Mouse (Mus musculus): Measurements from ENCODE around the gene Lsp1. TPM values are rescaled to one million over a fixed set of nuclear protein-coding genes. Genes with fewer than 3 reads are reported as not detected.

Gene Lsp1
- polyA plus RNA-seq, 1 experiment from 2014 or later = 13.1 TPM

- Histone ChIP-seq H3K36me3 (ENCODE audit: control insufficient read depth, insufficient read depth, low read length) (no peaks in the 10 kb centered on the region), H3K4me1 (ENCODE audit: control insufficient read depth, insufficient read depth, low read length) (peaks cover 7% of the 10 kb centered on the region; the same call in 1 of the 2 replicates), H3K9ac (ENCODE audit: low read length) (no peak overlapping the region), H3K4me3 (ENCODE audit: low read depth, low read length) (no peak overlapping the region), H3K9me3 (ENCODE audit: control insufficient read depth, low read length) (no peaks in the 10 kb centered on the region), H3K4me2 (no peak overlapping the region), H3K27ac (ENCODE audit: low read depth, low read length) (no peak overlapping the region; the same call in 1 of the 2 replicates), H3K27me3 (ENCODE audit: control insufficient read depth, insufficient read depth, low read length) (no peaks in the 10 kb centered on the region)
- peak; percentile 51 for DNase-seq (ENCODE audit: low spot score, missing footprints)
- WGBS = 61% methylated on average over 2 of the region's 2 CpGs
- ATAC-seq (ENCODE audit: low FRiP score) = no peak
These were observed 5.4 kb upstream of the Lsp1 start for GRCm38 (mm10) chr7:142455251-142455650.

- Histone ChIP-seq H3K9me3 (ENCODE audit: control insufficient read depth, low read length) (no peaks in the 10 kb centered on the region), H3K4me1 (ENCODE audit: control insufficient read depth, insufficient read depth, low read length) (peaks cover 7% of the 10 kb centered on the region; the same call in 1 of the 2 replicates), H3K27me3 (ENCODE audit: control insufficient read depth, insufficient read depth, low read length) (no peaks in the 10 kb centered on the region), H3K4me3 (ENCODE audit: low read depth, low read length) (no peak overlapping the region), H3K9ac (ENCODE audit: low read length) (no peak overlapping the region), H3K27ac (ENCODE audit: low read depth, low read length) (no peak overlapping the region), H3K36me3 (ENCODE audit: control insufficient read depth, insufficient read depth, low read length) (no peaks in the 10 kb centered on the region), H3K4me2 (no peak overlapping the region)
- ATAC-seq (ENCODE audit: low FRiP score) (0 out of 2 replicates have a peak, but pooled peaks have one; percentile 4), DNase-seq (ENCODE audit: low spot score, missing footprints) (no peak)
- 75% methylated on average over 3 of the region's 3 CpGs for WGBS
These were observed 3.8 kb upstream of the Lsp1 start for GRCm38 (mm10) chr7:142456806-142457205.

- H3K9me3 ChIP-seq (ENCODE audit: control insufficient read depth, low read length) = no peaks in the 10 kb centered on the region
- ATAC-seq (ENCODE audit: low FRiP score) = 0 out of 2 replicates have a peak, but pooled peaks have one; percentile 46
- DNase-seq (ENCODE audit: low spot score, missing footprints) = peak; percentile 90
- no peak overlapping the region for H3K4me2 ChIP-seq
- no peak overlapping the region for H3K27ac ChIP-seq (ENCODE audit: low read depth, low read length)
- 25% methylated on average over 3 of the region's 3 CpGs for WGBS
- H3K36me3 ChIP-seq (ENCODE audit: control insufficient read depth, insufficient read depth, low read length) = no peaks in the 10 kb centered on the region
- no peak overlapping the region for H3K9ac ChIP-seq (ENCODE audit: low read length)
- no peaks in the 10 kb centered on the region for H3K27me3 ChIP-seq (ENCODE audit: control insufficient read depth, insufficient read depth, low read length)
- no peak overlapping the region for H3K4me3 ChIP-seq (ENCODE audit: low read depth, low read length)
- H3K4me1 ChIP-seq (ENCODE audit: control insufficient read depth, insufficient read depth, low read length) = peaks cover 7% of the 10 kb centered on the region; the same call in 1 of the 2 replicates
These were observed 3.3 kb upstream of the Lsp1 start for GRCm38 (mm10) chr7:142457227-142457811.

GRCm38 (mm10) chr7:142458026-142458425, 2.6 kb upstream of the Lsp1 start:
- H3K4me3 ChIP-seq (ENCODE audit: low read depth, low read length) = no peak overlapping the region
- H3K36me3 ChIP-seq (ENCODE audit: control insufficient read depth, insufficient read depth, low read length) = no peaks in the 10 kb centered on the region
- no peak overlapping the region for H3K4me2 ChIP-seq
- H3K27ac ChIP-seq (ENCODE audit: low read depth, low read length) = no peak overlapping the region
- H3K9ac ChIP-seq (ENCODE audit: low read length) = no peak overlapping the region
- 63% methylated on average over 2 of the region's 2 CpGs for WGBS
- H3K27me3 ChIP-seq (ENCODE audit: control insufficient read depth, insufficient read depth, low read length) = no peaks in the 10 kb centered on the region
- no peaks in the 10 kb centered on the region for H3K9me3 ChIP-seq (ENCODE audit: control insufficient read depth, low read length)
- H3K4me1 ChIP-seq (ENCODE audit: control insufficient read depth, insufficient read depth, low read length) = peaks cover 7% of the 10 kb centered on the region; the same call in 1 of the 2 replicates
- no peak for ATAC-seq (ENCODE audit: low FRiP score)
- DNase-seq (ENCODE audit: low spot score, missing footprints) = no peak

GRCm38 (mm10) chr7:142458676-142459298, 1.8 kb upstream of the Lsp1 start:
- H3K4me3 ChIP-seq (ENCODE audit: low read depth, low read length) = no peak overlapping the region
- H3K9ac ChIP-seq (ENCODE audit: low read length) = no peak overlapping the region
- no peaks in the 10 kb centered on the region for H3K36me3 ChIP-seq (ENCODE audit: control insufficient read depth, insufficient read depth, low read length)
- no peak overlapping the region for H3K4me2 ChIP-seq
- H3K27ac ChIP-seq (ENCODE audit: low read depth, low read length) = no peak overlapping the region
- ATAC-seq (ENCODE audit: low FRiP score) (no peak), DNase-seq (ENCODE audit: low spot score, missing footprints) (peak; percentile 78)
- no peaks in the 10 kb centered on the region for H3K27me3 ChIP-seq (ENCODE audit: control insufficient read depth, insufficient read depth, low read length)
- H3K4me1 ChIP-seq (ENCODE audit: control insufficient read depth, insufficient read depth, low read length) = peaks cover 7% of the 10 kb centered on the region; the same call in 1 of the 2 replicates
- 90% methylated on average over 5 of the region's 5 CpGs for WGBS
- H3K9me3 ChIP-seq (ENCODE audit: control insufficient read depth, low read length) = no peaks in the 10 kb centered on the region

- Histone ChIP-seq H3K4me3 (ENCODE audit: low read depth, low read length) (no peak overlapping the region), H3K27me3 (ENCODE audit: control insufficient read depth, insufficient read depth, low read length) (no peaks in the 10 kb centered on the region), H3K4me2 (no peak overlapping the region), H3K9ac (ENCODE audit: low read length) (no peak overlapping the region), H3K4me1 (ENCODE audit: control insufficient read depth, insufficient read depth, low read length) (peaks cover 7% of the 10 kb centered on the region; the same call in 1 of the 2 replicates), H3K36me3 (ENCODE audit: control insufficient read depth, insufficient read depth, low read length) (no peaks in the 10 kb centered on the region), H3K27ac (ENCODE audit: low read depth, low read length) (no peak overlapping the region), H3K9me3 (ENCODE audit: control insufficient read depth, low read length) (no peaks in the 10 kb centered on the region)
- DNase-seq (ENCODE audit: low spot score, missing footprints) (no peak), ATAC-seq (ENCODE audit: low FRiP score) (no peak)
- 91% methylated on average over 2 of the region's 2 CpGs for WGBS
These were observed 1.3 kb upstream of the Lsp1 start for GRCm38 (mm10) chr7:142459299-142459691.

GRCm38 (mm10) chr7:142461446-142461845, 837 bp downstream of the Lsp1 start:
- H3K36me3 ChIP-seq (ENCODE audit: control insufficient read depth, insufficient read depth, low read length) = no peaks in the 10 kb centered on the region
- 85% methylated on average over 2 of the region's 2 CpGs for WGBS

GRCm38 (mm10) chr7:142462190-142462589, 1.6 kb downstream of the Lsp1 start:
- Histone ChIP-seq H3K36me3 (ENCODE audit: control insufficient read depth, insufficient read depth, low read length) (no peaks in the 10 kb centered on the region), H3K4me1 (ENCODE audit: control insufficient read depth, insufficient read depth, low read length) (no peaks in the 10 kb centered on the region), H3K4me3 (ENCODE audit: low read depth, low read length) (no peak overlapping the region), H3K27ac (ENCODE audit: low read depth, low read length) (no peak overlapping the region), H3K27me3 (ENCODE audit: control insufficient read depth, insufficient read depth, low read length) (no peaks in the 10 kb centered on the region), H3K9me3 (ENCODE audit: control insufficient read depth, low read length) (no peaks in the 10 kb centered on the region), H3K9ac (ENCODE audit: low read length) (no peak overlapping the region), H3K4me2 (no peak overlapping the region)
- 86% methylated on average over 6 of the region's 6 CpGs for WGBS
- ATAC-seq (ENCODE audit: low FRiP score) (no peak), DNase-seq (ENCODE audit: low spot score, missing footprints) (no peak)

More at GRCm38 (mm10) chr7:142461446-142461845, 837 bp downstream of the Lsp1 start:
- ATAC-seq (ENCODE audit: low FRiP score) (no peak), DNase-seq (ENCODE audit: low spot score, missing footprints) (peak; percentile 19)
- H3K4me1 ChIP-seq (ENCODE audit: control insufficient read depth, insufficient read depth, low read length) = 0 out of 2 replicates have a peak, but pooled peaks cover 5% of the 10 kb centered on the region
- no peaks in the 10 kb centered on the region for H3K27me3 ChIP-seq (ENCODE audit: control insufficient read depth, insufficient read depth, low read length)
- no peak overlapping the region for H3K4me3 ChIP-seq (ENCODE audit: low read depth, low read length)
- H3K9me3 ChIP-seq (ENCODE audit: control insufficient read depth, low read length) = no peaks in the 10 kb centered on the region
- H3K4me2 ChIP-seq = no peak overlapping the region
- no peak overlapping the region for H3K9ac ChIP-seq (ENCODE audit: low read length)
- no peak overlapping the region for H3K27ac ChIP-seq (ENCODE audit: low read depth, low read length)

GRCm38 (mm10) chr7:142462594-142463078, 2.0 kb downstream of the Lsp1 start:
- Histone ChIP-seq H3K4me2 (no peak overlapping the region), H3K36me3 (ENCODE audit: control insufficient read depth, insufficient read depth, low read length) (no peaks in the 10 kb centered on the region), H3K9ac (ENCODE audit: low read length) (no peak overlapping the region), H3K27ac (ENCODE audit: low read depth, low read length) (no peak overlapping the region), H3K4me3 (ENCODE audit: low read depth, low read length) (no peak overlapping the region), H3K9me3 (ENCODE audit: control insufficient read depth, low read length) (no peaks in the 10 kb centered on the region), H3K4me1 (ENCODE audit: control insufficient read depth, insufficient read depth, low read length) (no peaks in the 10 kb centered on the region), H3K27me3 (ENCODE audit: control insufficient read depth, insufficient read depth, low read length) (no peaks in the 10 kb centered on the region)
- DNase-seq (ENCODE audit: low spot score, missing footprints) (no peak), ATAC-seq (ENCODE audit: low FRiP score) (no peak)
- 68% methylated on average over 4 of the region's 4 CpGs for WGBS

Measured in midbrain, embryonic 11.5 days (tissue).